Mouse (Mus musculus) ES-E14 (cell line): ENCODE data around the gene Pofut2. TPM values are rescaled to one million over a fixed set of nuclear protein-coding genes. Genes with fewer than 3 reads are reported as not detected.

ENCODE experiments used
- DNase-seq: peaks from one replicate; pipeline ENCODE4 v3.0.0-alpha.2; 2013; ENCODE audit warnings: low read depth, low spot score
- H3K27ac ChIP-seq: 2 replicates; pipeline ENCODE4 v1.5.1; 2012; ENCODE audit warnings: low read depth, mild to moderate bottlenecking, low read length, moderate library complexity, mixed read lengths; ENCODE audit not compliant: poor library complexity, insufficient read depth, severe bottlenecking
- H3K36me3 ChIP-seq: 2 replicates; pipeline ENCODE4 v1.6.1; 2012; ENCODE audit warnings: mild to moderate bottlenecking, low read length, moderate library complexity, mixed read lengths; ENCODE audit not compliant: control insufficient read depth, poor library complexity, insufficient read depth, severe bottlenecking
- H3K4me1 ChIP-seq, 2 experiments: fragments of 150-350 bp in 1 of 2; sonication (generic) in 1 of 2; 2 replicates each; pipeline ENCODE4 v1.6.1; 2012; ENCODE audit warnings: low read length in 2 of 2, mild to moderate bottlenecking in 1 of 2, mixed read lengths in 1 of 2; ENCODE audit not compliant: control insufficient read depth in 2 of 2, insufficient read depth in 2 of 2, poor library complexity in 1 of 2
- H3K4me3 ChIP-seq, 2 experiments: fragments of 150-350 bp in 1 of 2; sonication (generic) in 1 of 2; 2 replicates each; pipeline ENCODE4 v1.5.1; 2012; ENCODE audit warnings: low read length in 2 of 2, low read depth in 1 of 2, mild to moderate bottlenecking in 1 of 2, mixed read lengths in 1 of 2; ENCODE audit not compliant: insufficient read depth in 1 of 2, poor library complexity in 1 of 2, severe bottlenecking in 1 of 2
- H3K9ac ChIP-seq: 2 replicates; pipeline ENCODE4 v1.6.1; 2012; ENCODE audit warnings: low read depth, mild to moderate bottlenecking, low read length, mixed read lengths; ENCODE audit not compliant: poor library complexity, insufficient read depth, severe bottlenecking
- H3K9me3 ChIP-seq: fragments of 150-350 bp; sonication (generic); 2 replicates; pipeline ENCODE4 v1.6.1; 2012; ENCODE audit warnings: low read depth, mild to moderate bottlenecking, low read length; ENCODE audit not compliant: control insufficient read depth, insufficient read depth
- CHD2 ChIP-seq: IDR thresholded peaks from 2 replicates; pipeline ENCODE4 v1.6.1; 2014; ENCODE audit warnings: mild to moderate bottlenecking, low read depth, low read length, inconsistent platforms
- HCFC1 ChIP-seq: IDR thresholded peaks from 2 replicates; pipeline ENCODE4 v1.6.1; 2012; ENCODE audit warnings: low read length, inconsistent platforms, borderline replicate concordance; ENCODE audit not compliant: insufficient read depth
- MAFK ChIP-seq: IDR thresholded peaks from 2 replicates; pipeline ENCODE4 v1.6.1; 2014; ENCODE audit warnings: mild to moderate bottlenecking, low read depth, low read length, inconsistent platforms; ENCODE audit not compliant: insufficient read depth
- ZC3H11A ChIP-seq: IDR thresholded peaks from 2 replicates; pipeline ENCODE4 v1.6.1; 2012; ENCODE audit warnings: low read depth, mild to moderate bottlenecking, inconsistent platforms, low read length, borderline replicate concordance
- ZNF384 ChIP-seq: IDR thresholded peaks from 2 replicates; pipeline ENCODE4 v1.6.1; 2012; ENCODE audit warnings: low read depth, low read length, inconsistent platforms
- in situ Hi-C, 2 experiments: fragments of 600-800 bp; cut with MboI; formaldehyde crosslinking; loops; one replicate each; pipeline ENCODE4 v1.15.1; 2025; ENCODE audit warnings: low sequenced_read_pairs in 2 of 2, inconsistent platforms in 1 of 2; ENCODE audit not compliant: unreplicated experiment in 2 of 2
- total RNA-seq: library from RNA; depleted of rRNA; stranded (reverse); fragments of 300-350 nt; gene quantifications from 2 replicates; pipeline ENCODE4 v1.2.3, GENCODE M21; 2012

The Pofut2 gene
- total RNA-seq, 1 experiment = 67.6 TPM

DNA sequence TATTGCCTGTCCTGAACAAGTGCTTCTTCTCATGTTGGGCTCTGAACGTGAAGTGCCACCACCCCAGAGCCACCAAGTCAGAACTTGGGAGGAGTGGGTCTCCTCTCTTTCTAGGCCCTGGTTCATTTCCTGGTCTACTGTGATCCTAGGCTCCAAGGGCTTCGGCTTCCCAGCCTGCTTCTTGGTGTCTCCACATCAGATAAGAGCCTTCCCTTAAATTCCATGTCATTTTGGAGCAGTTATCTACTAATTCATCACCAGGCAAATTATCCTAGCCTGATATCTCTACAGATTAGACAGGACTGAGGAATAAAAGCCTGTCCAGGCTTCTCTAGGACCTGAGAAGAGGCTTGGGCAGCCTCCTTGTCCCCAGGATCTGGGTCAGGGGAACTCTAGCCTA is 42.7 kb upstream of the Pofut2 start:
- Histone ChIP-seq H3K36me3 (no peaks in the 10 kb centered on the region), H3K4me3 (no peak overlapping the region), H3K4me1 (peaks cover 7 to 10% of the 10 kb centered on the region in 2 experiments; a peak in 2 of 4 replicates), H3K9ac (no peak overlapping the region), H3K27ac (no peak overlapping the region), H3K9me3 (no peaks in the 10 kb centered on the region)
- DNase-seq = no peak
- TF ChIP-seq ZNF384 (no peak), HCFC1 (no peak), ZC3H11A (no peak), CHD2 (no peak), MAFK (no peak)
- in situ Hi-C loops = no loop called here

DNA sequence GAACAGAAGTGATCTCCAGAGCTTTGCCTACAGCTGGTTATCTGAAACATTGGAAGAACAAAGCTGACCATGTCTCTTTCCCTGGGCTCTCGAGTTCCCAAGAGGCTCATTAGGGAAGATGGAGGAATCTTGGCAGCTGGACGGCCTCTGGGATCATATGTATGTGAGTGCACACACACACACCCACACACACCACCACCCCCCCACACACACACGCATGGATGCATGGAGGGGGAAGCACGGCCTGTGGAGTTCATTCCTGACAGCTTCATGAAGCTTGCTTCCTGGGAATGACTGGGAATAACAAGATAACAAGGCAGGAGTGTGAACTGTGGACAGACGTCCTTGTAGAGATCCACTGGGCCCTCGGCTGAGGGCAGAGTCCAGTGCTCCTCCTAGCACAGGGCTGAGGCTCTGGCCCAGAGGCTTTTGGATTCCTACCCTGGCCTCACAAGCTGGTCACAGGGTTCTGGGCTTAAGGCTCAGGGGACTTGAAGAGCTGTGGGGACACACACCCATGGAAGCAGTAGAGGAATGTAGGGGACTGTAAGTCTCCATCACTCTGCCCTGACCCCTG is 41.8 kb upstream of the Pofut2 start:
- Histone ChIP-seq H3K27ac (no peak overlapping the region), H3K36me3 (no peaks in the 10 kb centered on the region), H3K4me3 (no peak overlapping the region), H3K9ac (no peak overlapping the region), H3K4me1 (peaks cover 4 to 10% of the 10 kb centered on the region in 2 experiments; a peak in 1 of 4 replicates), H3K9me3 (no peaks in the 10 kb centered on the region)
- DNase-seq = no peak
- in situ Hi-C loops = no loop called here
- TF ChIP-seq HCFC1 = no peak
- no peak for TF ChIP-seq CHD2
- no peak for TF ChIP-seq MAFK
- no peak for TF ChIP-seq ZC3H11A
- no peak for TF ChIP-seq ZNF384

DNA sequence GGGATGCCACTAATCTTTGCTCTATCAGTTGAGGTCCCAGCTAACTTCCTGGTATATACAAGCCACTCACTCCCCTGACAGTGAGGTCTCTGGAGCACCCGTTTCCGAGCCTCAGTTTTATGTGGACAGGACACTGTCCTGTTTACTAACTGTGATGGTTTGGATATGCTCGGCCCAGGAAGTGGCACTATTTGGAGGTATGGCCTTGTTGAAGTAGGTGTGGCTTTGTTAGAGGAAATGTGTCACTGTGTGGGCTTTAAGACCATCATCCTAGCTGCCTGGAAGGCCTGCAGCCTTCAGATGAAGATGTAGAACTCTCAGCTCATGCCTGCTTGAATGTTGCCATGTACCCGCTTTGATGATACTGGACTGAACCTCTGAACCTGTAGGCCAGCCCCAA is 41.0 kb upstream of the Pofut2 start:
- no peaks in the 10 kb centered on the region for H3K36me3 ChIP-seq
- no peaks in the 10 kb centered on the region for H3K9me3 ChIP-seq
- TF ChIP-seq CHD2 = no peak
- no peak for TF ChIP-seq HCFC1
- no peak for TF ChIP-seq ZC3H11A
- no peak for TF ChIP-seq MAFK
- TF ChIP-seq ZNF384 = no peak
- H3K4me1 ChIP-seq = peaks cover 4 to 10% of the 10 kb centered on the region in 2 experiments; a peak in 1 of 4 replicates
- no peak for DNase-seq
- no peak overlapping the region for H3K27ac ChIP-seq
- no peak overlapping the region for H3K4me3 ChIP-seq
- in situ Hi-C loops = no loop called here
- no peak overlapping the region for H3K9ac ChIP-seq

DNA sequence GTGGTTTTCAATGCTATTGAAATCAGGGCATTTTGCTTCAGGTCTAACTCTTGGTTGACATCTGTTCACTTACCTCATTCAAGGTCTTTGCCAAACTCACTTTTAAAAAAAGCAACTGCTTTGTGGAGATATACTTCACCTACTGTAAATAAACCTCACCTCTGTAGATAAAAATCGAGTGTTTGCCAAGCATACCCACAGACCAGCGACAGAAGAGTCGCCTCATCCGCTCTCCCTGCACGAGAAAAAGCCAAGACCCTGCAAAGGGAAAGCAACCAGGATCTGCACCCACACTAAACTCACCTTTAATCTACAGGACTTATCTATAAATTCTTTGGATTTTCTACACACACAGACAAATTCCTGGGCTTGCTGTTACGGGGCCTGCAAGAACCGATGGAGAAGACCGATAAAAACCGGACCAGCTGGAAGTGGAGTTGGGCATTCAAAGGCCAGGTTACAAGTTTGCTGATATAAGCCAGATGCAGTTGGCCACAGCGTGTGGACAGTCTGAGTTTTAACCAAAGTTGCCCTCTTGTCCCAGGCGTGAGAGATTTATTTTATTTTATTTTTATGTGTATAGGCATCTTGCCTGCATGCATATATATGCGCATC is 39.5 kb upstream of the Pofut2 start:
- H3K27ac ChIP-seq = no peak overlapping the region
- in situ Hi-C loops = no loop called here
- peaks cover 4 to 10% of the 10 kb centered on the region in 2 experiments; a peak in 1 of 4 replicates for H3K4me1 ChIP-seq
- no peak for DNase-seq
- no peak overlapping the region for H3K4me3 ChIP-seq
- TF ChIP-seq ZNF384 (no peak), CHD2 (no peak), HCFC1 (no peak), ZC3H11A (no peak), MAFK (no peak)
- no peaks in the 10 kb centered on the region for H3K36me3 ChIP-seq
- no peak overlapping the region for H3K9ac ChIP-seq
- H3K9me3 ChIP-seq = no peaks in the 10 kb centered on the region
